Mouse (Mus musculus): ENCODE results near the gene Olfr74.
"Not testable (repeated sequence)": the region's sequence is repeated elsewhere in the genome, so short reads cannot be mapped to it uniquely, and the experiment has no call there.

DNA sequence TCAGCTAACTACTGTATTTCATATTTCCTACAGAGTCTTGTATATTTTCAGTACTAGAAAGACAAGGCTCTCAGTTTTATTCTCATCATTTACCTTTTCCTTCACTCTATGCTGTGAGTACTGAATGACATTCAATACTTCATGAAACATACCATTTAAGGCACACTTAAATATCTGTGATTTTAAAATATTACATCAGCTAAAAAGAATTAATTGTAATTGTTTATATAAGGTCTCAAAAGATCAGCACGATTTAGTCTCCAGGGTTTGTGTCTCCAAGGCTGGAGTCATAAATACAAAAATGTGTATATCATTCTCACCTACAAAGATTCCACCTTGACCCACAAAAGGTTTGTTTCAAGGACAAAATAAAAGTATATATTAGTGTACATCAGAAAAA, 48.0 kb upstream of the Olfr74 start, which contains the start of gene Olfr1161:
- not testable (repeated sequence) for TF ChIP-seq POLR2A (IDR thresholded peaks at IDR 0.05; ENCODE audit: insufficient read depth, low read depth, low read length); CTCF (IDR thresholded peaks at IDR 0.05)
